Mouse (Mus musculus) testis, adult 2 months (tissue): ENCODE data around the gene Zfp114.

Source experiments
- CTCF ChIP-seq: fragments of 200-500 bp; IDR thresholded peaks from 2 replicates; pipeline ENCODE4 v1.5.1; 2012; ENCODE audit warnings: low read depth, mild to moderate bottlenecking, inconsistent platforms, low read length, moderate library complexity; ENCODE audit not compliant: control insufficient read depth, insufficient read depth, insufficient replicate concordance
- POLR2A ChIP-seq: fragments of 200-500 bp; IDR thresholded peaks from 2 replicates; pipeline ENCODE4 v1.6.1; 2012; ENCODE audit warnings: low read depth, mild to moderate bottlenecking, inconsistent platforms, low read length, moderate library complexity; ENCODE audit not compliant: control insufficient read depth

- TF ChIP-seq CTCF, result no peak
- no peak for TF ChIP-seq POLR2A
These were observed 21.6 kb upstream of the Zfp114 start for GRCm38 (mm10) chr7:24153272-24153671.
